Mouse (Mus musculus) urinary bladder, postnatal 14 days (tissue): ENCODE results near the gene Emc10.

Experiments
- DNase-seq: peaks from one replicate; pipeline ENCODE4 v3.0.0; 2021; ENCODE audit warnings: low spot score

Gene Emc10

GRCm38 (mm10) chr7:44495992-44496770, at the start of gene Emc10, which contains the start of gene Fam71e1:
Emc10 (minus strand) TSS chr7:44496529.
Fam71e1 (plus strand) TSS chr7:44496581.
- DNase-seq = peak; percentile 98

GRCm38 (mm10) chr7:44543071-44543470, 46.7 kb upstream of the Emc10 start:
- DNase-seq = no peak

- no peak for DNase-seq
Measured at GRCm38 (mm10) chr7:44542555-44542954, 46.2 kb upstream of the Emc10 start.

GRCm38 (mm10) chr7:44538756-44539624, 42.7 kb upstream of the Emc10 start:
- DNase-seq = no peak

GRCm38 (mm10) chr7:44537496-44537895, 41.2 kb upstream of the Emc10 start:
- no peak for DNase-seq

GRCm38 (mm10) chr7:44537009-44537408, 40.7 kb upstream of the Emc10 start:
- DNase-seq = no peak

- DNase-seq = no peak
Measured at GRCm38 (mm10) chr7:44536590-44536968, 40.2 kb upstream of the Emc10 start.

GRCm38 (mm10) chr7:44535657-44536589, 39.6 kb upstream of the Emc10 start:
- no peak for DNase-seq

- no peak for DNase-seq
Measured at GRCm38 (mm10) chr7:44534656-44535441, 38.5 kb upstream of the Emc10 start.

GRCm38 (mm10) chr7:44534242-44534641, 37.9 kb upstream of the Emc10 start:
- DNase-seq = no peak

GRCm38 (mm10) chr7:44533746-44534045, 37.4 kb upstream of the Emc10 start:
- DNase-seq = no peak

GRCm38 (mm10) chr7:44532918-44533745, 36.8 kb upstream of the Emc10 start:
- DNase-seq = no peak

- DNase-seq = no peak
Measured at GRCm38 (mm10) chr7:44531946-44532732, 35.8 kb upstream of the Emc10 start, which contains the start of gene Spib. Spib (minus strand) TSS chr7:44532071.

- no peak for DNase-seq
Measured at GRCm38 (mm10) chr7:44531207-44531606, 34.9 kb upstream of the Emc10 start.

GRCm38 (mm10) chr7:44530507-44530906, 34.2 kb upstream of the Emc10 start:
- DNase-seq = no peak

GRCm38 (mm10) chr7:44529518-44529917, 33.2 kb upstream of the Emc10 start:
- DNase-seq = no peak

- DNase-seq = peak; percentile 71
Measured at GRCm38 (mm10) chr7:44527483-44528398, 31.4 kb upstream of the Emc10 start.

- no peak for DNase-seq
Measured at GRCm38 (mm10) chr7:44526414-44527154, 30.3 kb upstream of the Emc10 start.
